Mouse (Mus musculus): Measurements from ENCODE around the gene Dusp9. TPM values are rescaled to one million over a fixed set of nuclear protein-coding genes. Genes with fewer than 3 reads are reported as not detected.

Gene Dusp9
- polyA plus RNA-seq, 1 experiment from 2014 or later: 0.80 TPM

DNA sequence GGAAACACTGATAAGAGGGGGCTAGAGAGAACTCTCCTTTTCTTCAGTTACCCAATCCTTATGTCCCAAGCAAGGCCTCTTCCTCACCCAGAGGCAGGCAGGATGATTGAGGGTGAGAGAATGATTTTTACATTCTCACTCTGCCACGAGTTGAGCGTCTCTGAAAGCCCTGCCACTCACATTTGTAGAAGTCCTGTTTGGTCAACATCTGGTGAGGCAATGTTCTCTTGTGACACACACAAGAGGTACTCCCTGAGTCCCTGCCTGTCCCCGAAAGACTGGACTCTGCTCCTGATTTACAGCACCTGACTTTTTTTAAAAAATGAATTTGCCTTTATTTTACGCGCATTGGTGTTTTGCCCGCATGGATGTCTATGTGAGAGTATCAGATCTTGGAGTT, 14.2 kb downstream of the Dusp9 start:
- H3K4me2 ChIP-seq (ENCODE audit: low read length): no peak overlapping the region
- no peaks in the 10 kb centered on the region for H3K36me3 ChIP-seq (ENCODE audit: control insufficient read depth, insufficient read depth, low read length)
- H3K9me3 ChIP-seq (ENCODE audit: control insufficient read depth, low read length): no peaks in the 10 kb centered on the region
- no peaks in the 10 kb centered on the region for H3K27me3 ChIP-seq (ENCODE audit: control insufficient read depth, insufficient read depth, low read length)
- H3K27ac ChIP-seq (replicated peaks in 1 of 2; ENCODE audit: control insufficient read depth in 1 of 2, insufficient read depth in 1 of 2, low read depth in 2 of 2, low read length in 2 of 2): no peak overlapping the region
- no peak overlapping the region for H3K4me3 ChIP-seq (ENCODE audit: control insufficient read depth in 1 of 2, insufficient read depth in 1 of 2, low read depth in 1 of 2, low read length in 2 of 2)
- no peak for ATAC-seq (ENCODE audit: insufficient number of reproducible peaks, insufficient read depth, low FRiP score, low read depth)
- no peaks in the 10 kb centered on the region for H3K4me1 ChIP-seq (ENCODE audit: control insufficient read depth in 2 of 2, insufficient read depth in 2 of 2, low read length in 2 of 2)
- WGBS: 70% methylated on average over 6 of the region's 6 CpGs
- H3K9ac ChIP-seq (ENCODE audit: low read length): no peak overlapping the region

DNA sequence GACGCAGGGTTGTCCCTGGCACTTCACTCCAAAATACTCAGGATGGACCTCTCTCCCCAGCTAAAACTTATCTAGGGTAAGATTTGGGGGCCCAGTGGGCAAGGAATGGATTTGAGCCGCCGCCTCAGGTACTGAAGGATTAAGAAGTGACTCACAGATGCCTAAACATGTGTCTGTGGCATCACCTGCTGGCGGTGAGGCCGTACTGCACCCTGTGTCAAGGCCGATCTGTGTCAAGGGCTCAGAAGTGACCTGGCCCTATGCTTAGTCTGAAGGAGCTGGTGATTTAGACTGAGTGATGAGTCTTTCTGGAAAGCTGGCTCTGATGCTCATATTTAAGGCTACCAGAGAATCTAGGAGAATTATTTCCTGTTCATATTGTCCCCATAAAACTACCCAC, 15.0 kb downstream of the Dusp9 start:
- WGBS: 12% methylated on average over 6 of the region's 6 CpGs
- H3K27me3 ChIP-seq (ENCODE audit: control insufficient read depth, insufficient read depth, low read length): no peaks in the 10 kb centered on the region
- H3K36me3 ChIP-seq (ENCODE audit: control insufficient read depth, insufficient read depth, low read length): no peaks in the 10 kb centered on the region
- no peak overlapping the region for H3K4me2 ChIP-seq (ENCODE audit: low read length)
- H3K27ac ChIP-seq (replicated peaks in 1 of 2; ENCODE audit: control insufficient read depth in 1 of 2, insufficient read depth in 1 of 2, low read depth in 2 of 2, low read length in 2 of 2): no peak overlapping the region
- H3K4me3 ChIP-seq (ENCODE audit: control insufficient read depth in 1 of 2, insufficient read depth in 1 of 2, low read depth in 1 of 2, low read length in 2 of 2): no peak overlapping the region
- H3K9ac ChIP-seq (ENCODE audit: low read length): no peak overlapping the region
- no peaks in the 10 kb centered on the region for H3K4me1 ChIP-seq (ENCODE audit: control insufficient read depth in 2 of 2, insufficient read depth in 2 of 2, low read length in 2 of 2)
- no peak for ATAC-seq (ENCODE audit: insufficient number of reproducible peaks, insufficient read depth, low FRiP score, low read depth)
- no peaks in the 10 kb centered on the region for H3K9me3 ChIP-seq (ENCODE audit: control insufficient read depth, low read length)

DNA sequence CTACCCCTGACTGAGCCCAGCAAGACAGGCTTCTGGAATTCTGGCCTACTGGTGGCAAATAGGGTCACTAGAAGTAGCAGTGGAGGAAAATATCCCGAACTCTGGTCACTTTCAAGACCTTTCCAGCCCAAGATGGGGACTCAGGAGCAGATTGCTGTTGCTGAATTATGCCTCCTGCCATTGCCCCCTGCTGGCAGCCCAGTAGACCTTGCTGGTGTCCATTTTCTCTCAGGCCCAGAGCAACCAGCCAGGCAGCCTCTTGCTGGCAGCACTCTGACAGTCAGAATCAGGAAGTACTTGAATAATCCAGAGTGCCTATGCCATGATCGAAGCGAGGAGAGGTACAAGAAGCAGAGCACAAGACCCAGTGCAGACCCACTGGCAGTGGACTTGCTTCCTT, 16.3 kb downstream of the Dusp9 start:
- no peak overlapping the region for H3K9ac ChIP-seq (ENCODE audit: low read length)
- 54% methylated on average over 3 of the region's 3 CpGs for WGBS
- no peak overlapping the region for H3K4me2 ChIP-seq (ENCODE audit: low read length)
- H3K36me3 ChIP-seq (ENCODE audit: control insufficient read depth, insufficient read depth, low read length): no peaks in the 10 kb centered on the region
- H3K27ac ChIP-seq (replicated peaks in 1 of 2; ENCODE audit: control insufficient read depth in 1 of 2, insufficient read depth in 1 of 2, low read depth in 2 of 2, low read length in 2 of 2): no peak overlapping the region
- no peak for ATAC-seq (ENCODE audit: insufficient number of reproducible peaks, insufficient read depth, low FRiP score, low read depth)
- H3K9me3 ChIP-seq (ENCODE audit: control insufficient read depth, low read length): no peaks in the 10 kb centered on the region
- H3K4me1 ChIP-seq (ENCODE audit: control insufficient read depth in 2 of 2, insufficient read depth in 2 of 2, low read length in 2 of 2): no peaks in the 10 kb centered on the region; a peak in 1 of 4 replicates
- no peaks in the 10 kb centered on the region for H3K27me3 ChIP-seq (ENCODE audit: control insufficient read depth, insufficient read depth, low read length)
- H3K4me3 ChIP-seq (ENCODE audit: control insufficient read depth in 1 of 2, insufficient read depth in 1 of 2, low read depth in 1 of 2, low read length in 2 of 2): no peak overlapping the region

DNA sequence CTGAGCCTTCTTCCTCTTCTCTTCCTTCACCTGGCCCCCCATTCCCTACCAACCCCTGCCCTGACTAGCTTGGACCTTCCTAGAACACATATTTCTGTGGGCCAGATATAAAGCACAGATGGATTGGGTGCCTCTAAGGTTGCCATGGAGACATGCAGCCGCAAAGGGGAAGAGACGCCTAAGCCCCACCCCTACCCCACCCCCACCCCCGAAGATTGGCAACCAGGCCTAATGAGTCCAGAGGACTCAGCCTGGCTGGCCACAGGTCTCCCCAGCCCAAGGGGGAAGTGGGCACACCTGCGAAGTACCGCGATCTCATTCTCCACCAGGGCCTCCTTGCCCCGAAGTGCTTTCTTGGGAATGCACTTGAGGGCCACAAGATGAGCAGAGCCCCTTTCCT, 19.2 kb downstream of the Dusp9 start:
- no peaks in the 10 kb centered on the region for H3K9me3 ChIP-seq (ENCODE audit: control insufficient read depth, low read length)
- no peaks in the 10 kb centered on the region; a peak in 1 of 4 replicates for H3K4me1 ChIP-seq (ENCODE audit: control insufficient read depth in 2 of 2, insufficient read depth in 2 of 2, low read length in 2 of 2)
- ATAC-seq (ENCODE audit: insufficient number of reproducible peaks, insufficient read depth, low FRiP score, low read depth): no peak
- no peaks in the 10 kb centered on the region for H3K36me3 ChIP-seq (ENCODE audit: control insufficient read depth, insufficient read depth, low read length)
- no peak overlapping the region for H3K27ac ChIP-seq (replicated peaks in 1 of 2; ENCODE audit: control insufficient read depth in 1 of 2, insufficient read depth in 1 of 2, low read depth in 2 of 2, low read length in 2 of 2)
- H3K4me2 ChIP-seq (ENCODE audit: low read length): no peak overlapping the region
- WGBS: 52% methylated on average over 7 of the region's 7 CpGs
- no peaks in the 10 kb centered on the region for H3K27me3 ChIP-seq (ENCODE audit: control insufficient read depth, insufficient read depth, low read length)
- H3K9ac ChIP-seq (ENCODE audit: low read length): no peak overlapping the region
- no peak overlapping the region for H3K4me3 ChIP-seq (ENCODE audit: control insufficient read depth in 1 of 2, insufficient read depth in 1 of 2, low read depth in 1 of 2, low read length in 2 of 2)

GRCm38 (mm10) chrX:73658936-73659574, 19.8 kb downstream of the Dusp9 start:
- Histone ChIP-seq H3K27me3 (ENCODE audit: control insufficient read depth, insufficient read depth, low read length) (no peaks in the 10 kb centered on the region), H3K9me3 (ENCODE audit: control insufficient read depth, low read length) (no peaks in the 10 kb centered on the region), H3K9ac (ENCODE audit: low read length) (no peak overlapping the region; the same call in 1 of the 2 replicates), H3K36me3 (ENCODE audit: control insufficient read depth, insufficient read depth, low read length) (no peaks in the 10 kb centered on the region), H3K4me2 (ENCODE audit: low read length) (peak overlapping the region; percentile 77), H3K4me1 (ENCODE audit: control insufficient read depth in 2 of 2, insufficient read depth in 2 of 2, low read length in 2 of 2) (no peaks in the 10 kb centered on the region; a peak in 1 of 4 replicates), H3K4me3 (ENCODE audit: control insufficient read depth in 1 of 2, insufficient read depth in 1 of 2, low read depth in 1 of 2, low read length in 2 of 2) (peak overlapping the region; percentile 42 to 47), H3K27ac (replicated peaks in 1 of 2; ENCODE audit: control insufficient read depth in 1 of 2, insufficient read depth in 1 of 2, low read depth in 2 of 2, low read length in 2 of 2) (no peak overlapping the region)
- peak; percentile 16; the same call in 1 of the 2 replicates for ATAC-seq (ENCODE audit: insufficient number of reproducible peaks, insufficient read depth, low FRiP score, low read depth)
- 64% methylated on average over 13 of the region's 13 CpGs for WGBS

DNA sequence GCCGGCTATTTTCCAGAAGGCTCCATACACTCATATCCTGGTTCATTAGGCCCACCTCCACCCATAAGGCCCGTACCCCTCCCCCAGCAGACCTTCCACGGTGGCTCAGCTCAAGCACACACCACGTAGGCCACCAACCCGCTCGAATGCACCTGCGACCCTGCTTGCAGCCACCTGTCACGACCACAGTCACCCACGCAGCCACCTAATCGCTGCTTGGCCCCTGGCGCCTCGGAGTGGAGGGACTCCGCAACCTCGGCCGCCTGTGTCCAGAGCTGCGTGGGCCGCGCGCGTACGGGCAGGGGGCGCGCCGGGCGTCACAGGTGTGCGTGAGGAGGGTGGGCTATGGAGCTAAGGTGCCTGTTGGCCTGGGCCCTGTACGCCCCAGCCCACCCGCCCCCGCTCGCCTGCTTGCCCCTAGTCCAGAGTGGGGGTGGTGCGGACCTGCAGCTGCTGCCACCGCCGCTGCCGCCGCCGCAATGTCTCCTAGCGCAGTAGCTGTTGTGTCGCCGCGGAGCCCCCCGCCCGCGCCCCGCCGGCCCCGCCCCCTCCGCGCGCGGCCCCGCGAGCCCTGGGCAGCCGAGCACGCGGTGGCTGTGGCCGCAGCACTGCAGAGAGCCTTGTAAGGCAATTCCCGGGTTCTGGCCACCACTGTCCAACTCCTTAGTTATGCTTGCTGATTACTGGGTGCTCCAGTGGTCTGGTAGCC, 20.5 kb downstream of the Dusp9 start, which contains the start of gene Pnck:
Gene Pnck, minus strand, starts transcription at position 543 of the 709 bp plus-strand sequence.
- Histone ChIP-seq H3K4me2 (ENCODE audit: low read length) (peak within 1 kb of the TSS; percentile 77), H3K27me3 (ENCODE audit: control insufficient read depth, insufficient read depth, low read length) (no peaks in the 10 kb centered on the region), H3K36me3 (ENCODE audit: control insufficient read depth, insufficient read depth, low read length) (no peaks in the 10 kb centered on the region), H3K27ac (replicated peaks in 1 of 2; ENCODE audit: control insufficient read depth in 1 of 2, insufficient read depth in 1 of 2, low read depth in 2 of 2, low read length in 2 of 2) (no peak within 1 kb of the TSS), H3K4me3 (ENCODE audit: control insufficient read depth in 1 of 2, insufficient read depth in 1 of 2, low read depth in 1 of 2, low read length in 2 of 2) (peak within 1 kb of the TSS; percentile 46 to 47), H3K9ac (ENCODE audit: low read length) (peak within 1 kb of the TSS; percentile 72), H3K4me1 (ENCODE audit: control insufficient read depth in 2 of 2, insufficient read depth in 2 of 2, low read length in 2 of 2) (no peaks in the 10 kb centered on the region; a peak in 1 of 4 replicates), H3K9me3 (ENCODE audit: control insufficient read depth, low read length) (no peaks in the 10 kb centered on the region)
- ATAC-seq (ENCODE audit: insufficient number of reproducible peaks, insufficient read depth, low FRiP score, low read depth): 0 out of 2 replicates have a peak, but pooled peaks have one; percentile 37
- WGBS: 21% methylated on average over 50 of the region's 57 CpGs

DNA sequence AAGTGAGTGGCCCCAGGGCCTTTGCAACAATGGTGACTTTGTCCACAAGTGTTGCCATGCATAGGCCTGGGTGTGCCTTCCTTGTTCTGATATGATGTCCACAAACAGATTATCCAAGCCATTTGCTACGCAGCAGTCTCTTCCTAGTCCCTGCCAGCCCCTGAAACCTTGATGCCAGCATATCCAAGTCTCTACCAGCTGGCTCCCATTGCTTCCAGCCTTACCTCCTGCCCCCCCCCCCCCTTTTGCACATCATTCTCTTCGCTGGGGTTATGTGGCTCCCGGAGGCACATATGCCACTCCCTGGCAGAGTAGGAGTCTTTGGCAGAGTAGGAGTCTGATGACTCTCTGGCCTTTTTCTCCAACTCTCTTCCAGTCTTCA, 21.1 kb downstream of the Dusp9 start:
- no peaks in the 10 kb centered on the region for H3K36me3 ChIP-seq (ENCODE audit: control insufficient read depth, insufficient read depth, low read length)
- 72% methylated on average over 3 of the region's 3 CpGs for WGBS
- no peaks in the 10 kb centered on the region; a peak in 1 of 4 replicates for H3K4me1 ChIP-seq (ENCODE audit: control insufficient read depth in 2 of 2, insufficient read depth in 2 of 2, low read length in 2 of 2)
- no peaks in the 10 kb centered on the region for H3K9me3 ChIP-seq (ENCODE audit: control insufficient read depth, low read length)
- peak overlapping the region; percentile 46 to 47 for H3K4me3 ChIP-seq (ENCODE audit: control insufficient read depth in 1 of 2, insufficient read depth in 1 of 2, low read depth in 1 of 2, low read length in 2 of 2)
- no peak for ATAC-seq (ENCODE audit: insufficient number of reproducible peaks, insufficient read depth, low FRiP score, low read depth)
- peak overlapping the region; percentile 77 for H3K4me2 ChIP-seq (ENCODE audit: low read length)
- H3K9ac ChIP-seq (ENCODE audit: low read length): peak overlapping the region; percentile 72
- H3K27me3 ChIP-seq (ENCODE audit: control insufficient read depth, insufficient read depth, low read length): no peaks in the 10 kb centered on the region
- no peak overlapping the region for H3K27ac ChIP-seq (replicated peaks in 1 of 2; ENCODE audit: control insufficient read depth in 1 of 2, insufficient read depth in 1 of 2, low read depth in 2 of 2, low read length in 2 of 2)

All from heart, embryonic 14.5 days (tissue).